Mouse (Mus musculus) adrenal gland, postnatal 10 days (tissue): ENCODE results near the gene Arvcf. TPM values are rescaled to one million over a fixed set of nuclear protein-coding genes. Genes with fewer than 3 reads are reported as not detected.

ENCODE experiments used
- DNase-seq: peaks from one replicate; pipeline ENCODE4 v3.0.0; 2021; ENCODE audit warnings: mixed read lengths
- microRNA-seq: library from miRNA; unstranded; fragments of <30 nt; microRNA quantifications from one replicate; pipeline ENCODE4 v1.2.0, GENCODE M21; 2021
- total RNA-seq, 2 experiments: library from RNA; stranded (reverse); gene quantifications; 2 replicates each; pipeline ENCODE4 v1.2.3; 2021

Arvcf gene
- total RNA-seq, 2 experiments from 2014 or later = 29.4 to 39.2 TPM

- DNase-seq = no peak
Observed at GRCm38 (mm10) chr16:18429641-18430040, 81.7 kb downstream of the Arvcf start.

GRCm38 (mm10) chr16:18430641-18431212 lies 82.7 kb downstream of the Arvcf start:
- no peak for DNase-seq

GRCm38 (mm10) chr16:18433341-18433920 lies 85.4 kb downstream of the Arvcf start:
- peak; percentile 57 for DNase-seq

- no peak for DNase-seq
Observed at GRCm38 (mm10) chr16:18436128-18436527, 88.1 kb downstream of the Arvcf start.

- DNase-seq = peak; percentile 97
Observed at GRCm38 (mm10) chr16:18443385-18443841, 95.4 kb downstream of the Arvcf start.

GRCm38 (mm10) chr16:18447243-18447642 lies 99.3 kb downstream of the Arvcf start:
- no peak for DNase-seq

- no peak for DNase-seq
Observed at GRCm38 (mm10) chr16:18448104-18448503, 100.1 kb downstream of the Arvcf start.

- no peak for DNase-seq
Observed at GRCm38 (mm10) chr16:18449005-18449404, 101.0 kb downstream of the Arvcf start.

GRCm38 (mm10) chr16:18451486-18452181 lies 103.7 kb downstream of the Arvcf start:
- no peak for DNase-seq

GRCm38 (mm10) chr16:18452361-18452862 lies 104.4 kb downstream of the Arvcf start:
- DNase-seq = no peak

- DNase-seq = no peak
Observed at GRCm38 (mm10) chr16:18453846-18454245, 105.9 kb downstream of the Arvcf start.

GRCm38 (mm10) chr16:18455407-18455806 lies 107.4 kb downstream of the Arvcf start:
- DNase-seq = no peak

Small RNAs within 50 kb of the gene (microRNA-seq; reads per million reads assigned to microRNA genes)
- gene Gm26219 = not detected
- gene Mir185 = 94.2 reads per million, percentile 44 among the genes with 10 or more reads in this experiment

Other genes with a start within 250 kb of the Arvcf start
- gene Rtn4r, start 220.5 kb upstream of the Arvcf start, total RNA-seq = under 1 TPM; 0.66 to 0.94 TPM
- not detected for gene Ccdc188, start 130.3 kb upstream of the Arvcf start, total RNA-seq
- 10 to 100 TPM; 18.9 to 20.5 TPM for gene Zdhhc8, start 113.0 kb upstream of the Arvcf start, total RNA-seq
- gene Trmt2a, start 99.5 kb upstream of the Arvcf start, total RNA-seq = 10 to 100 TPM; 34.2 to 46.7 TPM
- gene Ranbp1, start 99.5 kb upstream of the Arvcf start, total RNA-seq = 100 to 1,000 TPM; 123 to 127 TPM
- gene Gm49776, start 89.9 kb upstream of the Arvcf start, total RNA-seq = not detected
- gene Dgcr8, start 58.9 kb upstream of the Arvcf start, total RNA-seq = 10 to 100 TPM; 26.8 to 41.9 TPM
- 10 to 100 TPM; 32.8 to 37.0 TPM for gene Tango2, start 79 bp upstream of the Arvcf start, total RNA-seq
- 10 to 100 TPM; 61.5 to 62.8 TPM for gene Txnrd2, start 78.2 kb downstream of the Arvcf start, total RNA-seq
- gene Comt, start 78.7 kb downstream of the Arvcf start, total RNA-seq = 100 to 1,000 TPM; 131 to 148 TPM
- 1 to 10 TPM; 6.3 to 7.7 TPM for gene Gnb1l, start 150.5 kb downstream of the Arvcf start, total RNA-seq
- gene Rtl10, start 150.7 kb downstream of the Arvcf start, total RNA-seq = 1 to 10 TPM; 4.0 to 7.1 TPM
- gene Tbx1, start 242.5 kb downstream of the Arvcf start, total RNA-seq = 1 to 10 TPM; 1.2 to 9.1 TPM